Mouse (Mus musculus) erythroblast, embryonic 14.5 days (primary cell): ENCODE data around the gene Asap3.

Experiments used
- GATA1 ChIP-seq: IDR thresholded peaks from 2 replicates; pipeline ENCODE4 v1.6.1; 2012; ENCODE audit warnings: low read length, inconsistent platforms, mixed read lengths
- TAL1 ChIP-seq: IDR thresholded peaks from 3 replicates; pipeline ENCODE4 v1.6.1; 2012; ENCODE audit warnings: low read length, inconsistent platforms, mixed read lengths

- TF ChIP-seq TAL1, result no peak
- no peak for TF ChIP-seq GATA1
These were observed 78.7 kb downstream of the Asap3 start for GRCm38 (mm10) chr4:136284891-136285290.
